Mouse (Mus musculus) ovary, postnatal 14 days (tissue): ENCODE data around the gene Vmn1r30.

ENCODE experiments used
- DNase-seq: peaks from one replicate; pipeline ENCODE4 v3.0.0; 2022; ENCODE audit warnings: low spot score

The Vmn1r30 gene

GRCm38 (mm10) chr6:58443285-58443684, at the start of gene Vmn1r30:
Gene Vmn1r30 (minus strand): TSS chr6:58443385.
- no peak for DNase-seq

DNA sequence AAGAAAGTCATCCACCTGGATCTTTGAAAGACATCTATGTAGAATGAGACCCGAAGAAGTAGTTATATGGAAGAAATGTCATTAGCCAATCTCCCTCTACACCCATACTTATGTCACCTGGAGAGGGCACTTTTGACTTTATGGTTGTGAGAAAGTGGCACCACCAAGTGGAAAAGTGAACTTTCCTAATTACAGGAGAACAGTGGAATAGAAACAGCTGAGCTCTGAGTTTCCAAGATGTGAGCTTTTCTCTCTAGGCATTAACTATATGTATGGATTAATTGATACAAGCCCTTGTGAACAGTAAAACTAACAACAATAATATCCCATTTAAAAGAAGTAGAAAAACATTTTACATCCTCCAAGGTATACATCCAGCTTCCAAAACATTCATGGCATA, 32.0 kb upstream of the Vmn1r30 start, which contains the start of gene Vmn1r31:
Gene Vmn1r31 (minus strand): TSS at position 101 of the 400 bp plus-strand sequence.
- DNase-seq = no peak
